Mouse (Mus musculus): ENCODE measurements around the gene Polr2m. TPM values are rescaled to one million over a fixed set of nuclear protein-coding genes. Genes with fewer than 3 reads are reported as not detected.
"Not testable (repeated sequence)": the region's sequence is repeated elsewhere in the genome, so short reads cannot be mapped to it uniquely, and the experiment has no call there.

Polr2m gene
- polyA plus RNA-seq, 1 experiment from 2014 or later = 328 TPM

GRCm38 (mm10) chr9:71483872-71484271 lies 1.9 kb downstream of the Polr2m start:
- Histone ChIP-seq H3K4me2 (replicated peaks; ENCODE audit: low read depth, low read length) (peak overlapping the region; percentile 84), H3K4me3 (ENCODE audit: low read depth, low read length) (peak overlapping the region; percentile 99; the same call in 1 of the 2 replicates), H3K36me3 (ENCODE audit: control insufficient read depth, insufficient read depth, low read length) (peaks cover 46% of the 10 kb centered on the region)
- 69% methylated on average over 7 of the region's 7 CpGs for WGBS
- H3K9me3 ChIP-seq (ENCODE audit: control insufficient read depth, low read depth, low read length); H3K9ac ChIP-seq (replicated peaks; ENCODE audit: low read depth, low read length); H3K27me3 ChIP-seq (ENCODE audit: control insufficient read depth, insufficient read depth, low read length); H3K4me1 ChIP-seq (ENCODE audit: control insufficient read depth, insufficient read depth, low read length); H3K27ac ChIP-seq (ENCODE audit: low read length); ATAC-seq (ENCODE audit: insufficient number of reproducible peaks, insufficient read depth, low FRiP score, low read depth): not testable (repeated sequence)

DNA sequence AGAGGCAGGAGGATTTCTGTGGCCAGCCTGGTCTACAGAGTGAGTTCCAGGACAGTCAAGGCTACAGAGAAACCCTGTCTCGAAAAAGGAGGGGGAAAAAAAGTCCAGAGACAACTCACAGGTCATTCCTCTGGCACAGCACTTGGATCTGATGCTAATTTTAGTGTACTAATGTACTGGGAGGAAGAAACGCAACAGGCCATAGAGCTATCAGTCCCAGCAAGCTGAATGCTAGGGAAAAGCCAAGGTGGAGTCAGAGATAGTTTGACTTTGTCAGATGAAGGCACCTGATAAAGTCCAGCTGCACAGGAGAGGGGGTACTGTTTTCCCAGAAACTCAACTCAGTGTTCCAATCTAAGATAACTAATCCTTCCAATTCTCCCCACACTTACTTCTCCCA lies 5.4 kb downstream of the Polr2m start:
- H3K36me3 ChIP-seq (ENCODE audit: control insufficient read depth, insufficient read depth, low read length) = peaks cover 73% of the 10 kb centered on the region
- no peaks in the 10 kb centered on the region for H3K4me1 ChIP-seq (ENCODE audit: control insufficient read depth, insufficient read depth, low read length)
- no peaks in the 10 kb centered on the region; the same call in 1 of the 2 replicates for H3K9me3 ChIP-seq (ENCODE audit: control insufficient read depth, low read depth, low read length)
- no peak overlapping the region for H3K27ac ChIP-seq (ENCODE audit: low read length)
- no peak for ATAC-seq (ENCODE audit: insufficient number of reproducible peaks, insufficient read depth, low FRiP score, low read depth)
- H3K27me3 ChIP-seq (ENCODE audit: control insufficient read depth, insufficient read depth, low read length) = no peaks in the 10 kb centered on the region
- no peak overlapping the region for H3K4me3 ChIP-seq (ENCODE audit: low read depth, low read length)
- no peak overlapping the region for H3K4me2 ChIP-seq (replicated peaks; ENCODE audit: low read depth, low read length)
- H3K9ac ChIP-seq (replicated peaks; ENCODE audit: low read depth, low read length) = no peak overlapping the region
- WGBS = 95% methylated on average over 2 of the region's 2 CpGs

DNA sequence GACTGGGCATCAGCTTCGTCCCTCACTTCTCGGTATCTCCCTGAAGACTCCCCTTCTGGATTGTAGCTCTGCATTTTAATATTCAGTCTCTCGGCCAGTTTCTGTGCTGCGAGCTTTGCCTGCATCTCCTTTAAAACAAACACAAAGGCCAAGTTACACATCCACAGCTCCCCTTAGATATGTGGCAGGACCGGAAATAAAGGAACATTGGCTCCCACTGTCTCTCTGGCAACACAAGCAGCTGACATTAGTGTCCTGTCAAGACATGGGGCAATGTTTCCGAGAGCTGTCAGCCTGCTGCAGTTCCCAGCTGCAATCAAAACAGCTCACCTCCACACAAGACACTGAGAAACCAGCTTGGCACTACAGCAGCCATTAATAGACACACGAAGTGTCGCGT lies 6.3 kb downstream of the Polr2m start:
- Histone ChIP-seq H3K27me3 (ENCODE audit: control insufficient read depth, insufficient read depth, low read length) (no peaks in the 10 kb centered on the region), H3K4me1 (ENCODE audit: control insufficient read depth, insufficient read depth, low read length) (no peaks in the 10 kb centered on the region), H3K4me2 (replicated peaks; ENCODE audit: low read depth, low read length) (no peak overlapping the region), H3K4me3 (ENCODE audit: low read depth, low read length) (no peak overlapping the region), H3K36me3 (ENCODE audit: control insufficient read depth, insufficient read depth, low read length) (peaks cover 73% of the 10 kb centered on the region), H3K9me3 (ENCODE audit: control insufficient read depth, low read depth, low read length) (no peaks in the 10 kb centered on the region; the same call in 1 of the 2 replicates), H3K27ac (ENCODE audit: low read length) (no peak overlapping the region), H3K9ac (replicated peaks; ENCODE audit: low read depth, low read length) (no peak overlapping the region)
- no peak for ATAC-seq (ENCODE audit: insufficient number of reproducible peaks, insufficient read depth, low FRiP score, low read depth)
- WGBS = 92% methylated on average over 9 of the region's 9 CpGs

- WGBS = 93% methylated on average over 7 of the region's 7 CpGs
These were observed 7.1 kb downstream of the Polr2m start for GRCm38 (mm10) chr9:71478596-71478995.

GRCm38 (mm10) chr9:71476601-71477000 lies 9.1 kb downstream of the Polr2m start:
- ATAC-seq (ENCODE audit: insufficient number of reproducible peaks, insufficient read depth, low FRiP score, low read depth) = no peak
- H3K27me3 ChIP-seq (ENCODE audit: control insufficient read depth, insufficient read depth, low read length) = no peaks in the 10 kb centered on the region
- H3K9me3 ChIP-seq (ENCODE audit: control insufficient read depth, low read depth, low read length) = no peaks in the 10 kb centered on the region; the same call in 1 of the 2 replicates
- H3K27ac ChIP-seq (ENCODE audit: low read length) = no peak overlapping the region
- no peaks in the 10 kb centered on the region for H3K4me1 ChIP-seq (ENCODE audit: control insufficient read depth, insufficient read depth, low read length)
- peaks cover 54% of the 10 kb centered on the region for H3K36me3 ChIP-seq (ENCODE audit: control insufficient read depth, insufficient read depth, low read length)
- no peak overlapping the region for H3K4me2 ChIP-seq (replicated peaks; ENCODE audit: low read depth, low read length)
- 97% methylated on average over 3 of the region's 3 CpGs for WGBS
- no peak overlapping the region for H3K4me3 ChIP-seq (ENCODE audit: low read depth, low read length)
- H3K9ac ChIP-seq (replicated peaks; ENCODE audit: low read depth, low read length) = no peak overlapping the region

More at GRCm38 (mm10) chr9:71478596-71478995, 7.1 kb downstream of the Polr2m start:
- H3K9ac ChIP-seq (replicated peaks; ENCODE audit: low read depth, low read length) = no peak overlapping the region
- H3K4me2 ChIP-seq (replicated peaks; ENCODE audit: low read depth, low read length) = no peak overlapping the region
- H3K27ac ChIP-seq (ENCODE audit: low read length) = no peak overlapping the region
- no peak for ATAC-seq (ENCODE audit: insufficient number of reproducible peaks, insufficient read depth, low FRiP score, low read depth)
- H3K27me3 ChIP-seq (ENCODE audit: control insufficient read depth, insufficient read depth, low read length) = no peaks in the 10 kb centered on the region
- H3K4me1 ChIP-seq (ENCODE audit: control insufficient read depth, insufficient read depth, low read length) = no peaks in the 10 kb centered on the region
- H3K36me3 ChIP-seq (ENCODE audit: control insufficient read depth, insufficient read depth, low read length) = peaks cover 73% of the 10 kb centered on the region
- no peaks in the 10 kb centered on the region; the same call in 1 of the 2 replicates for H3K9me3 ChIP-seq (ENCODE audit: control insufficient read depth, low read depth, low read length)
- no peak overlapping the region for H3K4me3 ChIP-seq (ENCODE audit: low read depth, low read length)

- Histone ChIP-seq H3K27ac (ENCODE audit: low read length) (no peak overlapping the region), H3K9ac (replicated peaks; ENCODE audit: low read depth, low read length) (no peak overlapping the region), H3K4me1 (ENCODE audit: control insufficient read depth, insufficient read depth, low read length) (no peaks in the 10 kb centered on the region), H3K9me3 (ENCODE audit: control insufficient read depth, low read depth, low read length) (no peaks in the 10 kb centered on the region; the same call in 1 of the 2 replicates), H3K4me3 (ENCODE audit: low read depth, low read length) (no peak overlapping the region), H3K36me3 (ENCODE audit: control insufficient read depth, insufficient read depth, low read length) (peaks cover 44% of the 10 kb centered on the region), H3K4me2 (replicated peaks; ENCODE audit: low read depth, low read length) (no peak overlapping the region), H3K27me3 (ENCODE audit: control insufficient read depth, insufficient read depth, low read length) (no peaks in the 10 kb centered on the region)
- WGBS = 91% methylated on average over 4 of the region's 4 CpGs
- no peak for ATAC-seq (ENCODE audit: insufficient number of reproducible peaks, insufficient read depth, low FRiP score, low read depth)
These were observed 10.2 kb downstream of the Polr2m start for GRCm38 (mm10) chr9:71475536-71475935.

DNA sequence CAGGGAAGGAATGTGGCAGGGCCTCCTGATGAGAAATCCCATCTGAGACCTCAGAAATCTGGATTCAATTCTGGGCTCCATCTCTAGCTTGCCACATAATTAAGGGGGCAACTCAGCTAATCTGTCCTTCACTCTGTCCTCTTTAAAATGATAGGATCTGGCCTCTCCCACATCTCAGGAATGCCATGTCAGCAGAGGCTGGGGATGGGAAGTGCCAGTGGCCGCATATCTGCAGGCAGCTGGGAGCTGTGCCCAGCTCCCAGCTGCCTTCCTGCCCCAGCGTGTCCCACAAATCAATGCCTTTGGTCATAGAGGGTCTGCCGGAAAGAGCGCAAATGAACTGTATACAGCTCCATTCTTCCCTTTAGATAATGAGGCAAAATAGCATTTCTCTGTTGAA lies 18.3 kb downstream of the Polr2m start:
- no peak overlapping the region for H3K4me2 ChIP-seq (replicated peaks; ENCODE audit: low read depth, low read length)
- no peak overlapping the region for H3K27ac ChIP-seq (ENCODE audit: low read length)
- ATAC-seq (ENCODE audit: insufficient number of reproducible peaks, insufficient read depth, low FRiP score, low read depth) = no peak
- no peak overlapping the region for H3K4me3 ChIP-seq (ENCODE audit: low read depth, low read length)
- H3K9ac ChIP-seq (replicated peaks; ENCODE audit: low read depth, low read length) = no peak overlapping the region
- no peaks in the 10 kb centered on the region for H3K9me3 ChIP-seq (ENCODE audit: control insufficient read depth, low read depth, low read length)
- no peaks in the 10 kb centered on the region for H3K36me3 ChIP-seq (ENCODE audit: control insufficient read depth, insufficient read depth, low read length)
- no peaks in the 10 kb centered on the region for H3K4me1 ChIP-seq (ENCODE audit: control insufficient read depth, insufficient read depth, low read length)
- WGBS = 55% methylated on average over 4 of the region's 4 CpGs
- H3K27me3 ChIP-seq (ENCODE audit: control insufficient read depth, insufficient read depth, low read length) = no peaks in the 10 kb centered on the region

GRCm38 (mm10) chr9:71466111-71466510 lies 19.6 kb downstream of the Polr2m start:
- H3K36me3 ChIP-seq (ENCODE audit: control insufficient read depth, insufficient read depth, low read length) = no peaks in the 10 kb centered on the region
- H3K27ac ChIP-seq (ENCODE audit: low read length) = no peak overlapping the region
- H3K4me1 ChIP-seq (ENCODE audit: control insufficient read depth, insufficient read depth, low read length) = no peaks in the 10 kb centered on the region
- H3K4me2 ChIP-seq (replicated peaks; ENCODE audit: low read depth, low read length) = no peak overlapping the region
- H3K4me3 ChIP-seq (ENCODE audit: low read depth, low read length) = no peak overlapping the region
- no peak for ATAC-seq (ENCODE audit: insufficient number of reproducible peaks, insufficient read depth, low FRiP score, low read depth)
- no peaks in the 10 kb centered on the region for H3K27me3 ChIP-seq (ENCODE audit: control insufficient read depth, insufficient read depth, low read length)
- H3K9ac ChIP-seq (replicated peaks; ENCODE audit: low read depth, low read length) = no peak overlapping the region
- no peaks in the 10 kb centered on the region for H3K9me3 ChIP-seq (ENCODE audit: control insufficient read depth, low read depth, low read length)
- 69% methylated on average over 3 of the region's 3 CpGs for WGBS

DNA sequence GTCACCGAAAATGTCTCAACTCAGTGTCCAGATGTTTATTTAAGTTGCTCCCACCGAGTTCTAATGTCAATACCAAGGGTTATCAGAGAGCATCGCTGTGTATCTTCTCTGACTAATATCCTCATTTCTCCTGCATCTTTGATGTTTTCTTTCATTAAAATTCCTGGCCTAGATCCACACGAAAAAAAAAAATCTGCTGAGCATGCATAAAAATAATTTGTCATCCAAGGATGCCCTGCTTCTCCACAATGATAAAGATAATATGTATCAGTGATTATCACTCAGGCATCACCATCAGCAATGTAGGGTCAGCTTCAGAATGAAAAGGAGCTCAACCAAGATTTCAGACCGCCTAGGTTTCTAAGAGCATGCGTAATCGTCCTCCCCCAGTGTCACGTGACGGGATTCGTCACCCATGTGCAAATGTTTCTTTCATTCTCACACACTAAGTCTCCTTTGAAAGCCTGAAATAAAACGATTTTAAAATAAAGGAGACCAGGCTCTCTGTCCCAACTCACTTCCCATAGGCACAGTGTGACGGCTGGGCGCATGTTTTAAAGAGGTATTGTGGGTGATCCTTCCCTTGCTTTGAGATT lies 22.6 kb downstream of the Polr2m start:
- WGBS = 44% methylated on average over 13 of the region's 13 CpGs
- no peaks in the 10 kb centered on the region for H3K9me3 ChIP-seq (ENCODE audit: control insufficient read depth, low read depth, low read length)

More for the DNA sequence above, 22.6 kb downstream of the Polr2m start:
- H3K4me1 ChIP-seq (ENCODE audit: control insufficient read depth, insufficient read depth, low read length) = no peaks in the 10 kb centered on the region
- H3K36me3 ChIP-seq (ENCODE audit: control insufficient read depth, insufficient read depth, low read length) = no peaks in the 10 kb centered on the region
- no peak overlapping the region for H3K27ac ChIP-seq (ENCODE audit: low read length)
- no peak overlapping the region for H3K9ac ChIP-seq (replicated peaks; ENCODE audit: low read depth, low read length)
- no peak overlapping the region for H3K4me3 ChIP-seq (ENCODE audit: low read depth, low read length)
- H3K4me2 ChIP-seq (replicated peaks; ENCODE audit: low read depth, low read length) = no peak overlapping the region
- H3K27me3 ChIP-seq (ENCODE audit: control insufficient read depth, insufficient read depth, low read length) = no peaks in the 10 kb centered on the region
- no peak for ATAC-seq (ENCODE audit: insufficient number of reproducible peaks, insufficient read depth, low FRiP score, low read depth)

Data from stomach, embryonic 14.5 days (tissue).